Mouse (Mus musculus): Measurements from ENCODE around the gene Myo7a. TPM values are rescaled to one million over a fixed set of nuclear protein-coding genes. Genes with fewer than 3 reads are reported as not detected.

Myo7a gene
- 1 to 10 TPM; 3.6 to 4.7 (median 4.3) TPM for total RNA-seq (2022)

- DNase-seq (ENCODE audit: low spot score) = no peak
These were observed at the start of gene Myo7a for GRCm38 (mm10) chr7:98119179-98119960. Gene Myo7a, minus strand, starts transcription at chr7:98119524.

- no peak for DNase-seq (ENCODE audit: low spot score)
These were observed 45.7 kb upstream of the Myo7a start for GRCm38 (mm10) chr7:98164999-98165528.

DNA sequence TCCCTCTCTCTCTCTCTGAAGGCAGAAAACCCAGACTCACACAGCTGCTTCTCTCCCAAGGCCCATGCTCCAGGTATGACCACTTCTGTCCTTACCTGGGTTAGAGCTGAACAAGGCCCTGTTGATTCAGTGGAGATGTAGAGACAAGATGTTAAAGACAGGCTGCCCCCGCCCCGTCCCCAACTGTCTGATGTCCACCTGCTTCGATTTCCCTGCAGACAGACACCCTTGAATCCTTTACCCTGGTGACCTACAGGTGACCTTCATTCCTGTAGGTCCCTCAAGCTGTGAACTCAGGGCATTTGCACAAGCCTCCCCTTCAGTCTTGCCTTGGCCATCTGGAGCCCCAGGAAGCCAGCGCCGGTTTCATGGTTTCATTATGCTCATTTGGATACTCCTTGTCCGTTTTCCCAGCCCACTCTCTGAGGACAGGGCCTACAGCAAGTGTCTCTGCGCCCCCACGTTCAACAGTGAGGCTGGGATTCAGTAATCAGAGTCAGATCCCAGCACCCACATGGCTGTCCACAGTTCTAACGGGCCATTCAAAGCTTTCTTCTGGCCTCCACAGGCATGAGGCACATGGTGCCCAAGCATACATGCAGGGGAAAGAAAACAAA, 45.2 kb upstream of the Myo7a start:
- no peak for DNase-seq (ENCODE audit: low spot score)

DNA sequence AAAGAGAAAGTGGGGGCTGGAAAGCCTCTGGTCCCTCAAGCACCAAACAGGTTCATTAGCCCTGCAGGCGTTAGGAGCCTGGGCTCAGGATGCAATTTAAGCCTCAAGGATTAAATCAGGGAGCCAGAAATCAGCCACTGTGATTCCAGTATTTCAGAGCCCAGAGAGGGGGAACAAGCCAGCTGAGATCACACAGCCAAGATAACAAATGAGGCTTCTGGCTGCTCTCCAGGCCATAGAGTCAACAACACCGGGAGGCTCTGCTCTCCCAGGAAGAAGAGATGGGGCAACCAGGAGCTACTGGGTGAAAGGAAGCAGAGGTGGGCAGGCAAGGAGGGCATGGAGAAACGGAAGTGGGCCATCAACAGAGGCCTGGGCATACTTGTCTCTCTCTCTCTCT, 44.4 kb upstream of the Myo7a start:
- DNase-seq (ENCODE audit: low spot score) = no peak

DNA sequence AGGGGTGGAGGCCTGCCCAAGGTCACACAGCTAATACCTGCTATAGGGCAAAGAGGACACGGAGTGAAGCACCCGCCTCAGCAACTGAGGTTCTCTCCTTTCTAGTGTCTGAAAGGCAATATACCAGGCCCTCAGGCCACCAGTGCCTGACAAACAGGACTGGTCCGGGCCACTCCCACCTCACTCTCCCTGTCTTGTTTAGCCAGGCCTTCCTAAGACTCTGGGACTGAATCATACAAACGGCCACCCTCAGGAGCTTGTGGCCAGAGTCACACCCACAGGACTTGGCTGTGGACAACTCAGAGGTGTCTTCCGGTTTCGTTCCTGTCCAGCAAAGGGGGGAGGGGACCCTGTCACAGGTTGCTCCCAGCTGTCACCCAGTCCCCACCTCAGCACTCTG, 42.9 kb upstream of the Myo7a start:
- DNase-seq (ENCODE audit: low spot score) = no peak

- no peak for DNase-seq (ENCODE audit: low spot score)
These were observed 40.9 kb upstream of the Myo7a start for GRCm38 (mm10) chr7:98160041-98160740.

DNA sequence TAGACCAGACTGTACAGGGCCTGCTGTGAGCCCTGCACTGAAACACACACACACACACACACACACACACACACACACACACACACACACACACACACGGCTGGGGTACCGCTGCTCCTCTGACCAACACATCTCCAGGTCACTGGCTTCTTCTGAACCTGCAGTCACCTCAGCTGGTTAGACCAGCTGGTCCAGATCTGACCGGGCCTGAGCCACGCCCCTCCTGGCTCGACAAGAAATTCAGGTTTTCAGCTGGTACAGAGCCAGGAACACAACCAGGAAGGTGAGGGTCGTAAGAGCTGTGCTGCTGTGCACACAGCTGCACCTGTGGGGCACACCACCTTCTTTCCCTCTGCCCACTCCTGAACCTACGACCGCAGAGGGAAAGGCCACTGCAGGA, 39.2 kb upstream of the Myo7a start:
- DNase-seq (ENCODE audit: low spot score) = no peak

DNA sequence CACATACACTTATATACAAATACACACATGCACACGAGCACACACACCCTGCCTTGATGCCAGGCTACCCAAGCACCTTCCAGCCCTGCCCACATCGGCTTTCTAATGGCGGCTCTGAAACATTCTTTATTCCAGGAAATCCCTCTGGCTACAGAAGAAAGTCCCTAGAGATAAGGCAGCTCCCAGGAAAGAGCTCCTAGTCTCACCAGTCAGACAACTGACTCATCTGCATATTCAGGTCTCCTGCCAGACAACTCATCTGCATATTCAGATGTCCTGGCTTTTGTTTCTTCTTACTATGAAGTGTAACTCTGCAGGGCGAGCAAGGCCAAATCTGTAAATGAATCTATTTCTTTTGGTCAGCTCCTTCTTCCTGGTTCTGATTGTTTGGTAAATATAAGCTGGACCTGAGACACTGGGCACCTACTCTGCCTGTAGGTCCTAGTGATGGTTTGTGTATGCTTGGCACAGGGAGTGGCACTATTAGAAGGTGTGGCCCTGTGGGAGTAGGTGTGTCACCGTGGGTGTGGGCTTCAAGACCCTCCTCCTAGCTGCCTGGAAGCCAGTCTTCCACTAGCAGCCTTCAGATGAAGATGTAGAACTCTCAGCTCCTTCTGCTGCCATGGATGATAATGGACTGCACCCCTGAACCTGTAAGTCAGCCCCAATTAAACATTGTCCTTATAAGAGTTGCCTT, 38.5 kb upstream of the Myo7a start:
- DNase-seq (ENCODE audit: low spot score) = no peak

GRCm38 (mm10) chr7:98156280-98156665, 36.9 kb upstream of the Myo7a start:
- DNase-seq (ENCODE audit: low spot score) = no peak

DNA sequence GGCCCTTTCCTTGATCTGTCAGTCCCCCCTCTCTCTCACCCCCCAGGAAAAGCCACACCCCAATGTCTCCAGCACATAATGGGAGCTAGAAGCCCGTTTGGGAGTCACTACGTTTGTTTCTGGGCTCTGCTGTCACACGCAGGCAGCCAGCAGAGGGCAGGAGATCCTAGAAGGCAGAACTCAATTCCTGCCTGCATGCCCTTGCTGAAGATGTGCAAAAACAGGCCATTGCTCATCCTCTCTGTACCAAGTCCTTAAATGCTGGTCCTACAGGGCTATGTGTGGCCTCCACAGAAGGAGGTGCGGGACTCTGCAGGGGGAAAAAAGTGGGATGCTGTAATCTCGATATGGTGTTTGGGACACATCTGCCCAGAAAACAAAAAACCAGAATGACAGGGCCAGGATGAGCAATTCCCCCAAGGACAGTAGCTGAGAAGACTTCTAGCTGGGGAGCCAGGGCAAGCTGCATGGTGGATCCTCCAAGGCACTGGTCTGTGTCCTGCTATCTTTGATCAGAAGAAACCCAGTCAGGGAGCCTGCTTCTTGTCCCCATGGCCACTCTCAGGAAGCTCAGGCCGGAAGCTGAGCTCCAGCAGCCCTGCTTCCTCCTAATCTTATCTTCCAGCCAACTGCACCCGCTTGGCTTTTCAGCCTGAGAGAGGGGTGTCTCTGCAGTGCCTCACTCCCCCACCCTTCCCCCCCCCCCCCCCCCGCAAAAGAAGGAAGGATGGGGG, 36.4 kb upstream of the Myo7a start:
- DNase-seq (ENCODE audit: low spot score) = peak; percentile 48

DNA sequence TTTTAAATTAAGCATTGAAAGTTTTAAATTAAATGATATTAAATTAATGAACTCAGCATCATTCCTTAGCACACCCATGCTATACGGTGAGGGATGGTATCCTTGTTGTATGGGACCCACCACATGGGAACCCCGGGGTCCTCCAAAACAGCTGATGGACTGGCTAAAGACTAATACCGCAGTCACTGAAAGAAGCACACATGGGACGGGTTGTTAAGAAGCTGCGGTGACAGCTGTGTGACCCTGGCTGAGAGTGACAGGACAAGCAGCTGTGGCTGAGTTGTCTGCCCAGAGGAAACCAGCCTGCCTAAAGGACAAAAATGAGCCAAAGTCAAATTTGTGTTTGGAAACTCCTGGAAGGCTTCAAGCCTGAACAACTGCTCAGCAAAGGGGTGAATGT, 34.6 kb upstream of the Myo7a start:
- no peak for DNase-seq (ENCODE audit: low spot score)

- DNase-seq (ENCODE audit: low spot score) = no peak
These were observed 34.0 kb upstream of the Myo7a start for GRCm38 (mm10) chr7:98153345-98153744.

DNA sequence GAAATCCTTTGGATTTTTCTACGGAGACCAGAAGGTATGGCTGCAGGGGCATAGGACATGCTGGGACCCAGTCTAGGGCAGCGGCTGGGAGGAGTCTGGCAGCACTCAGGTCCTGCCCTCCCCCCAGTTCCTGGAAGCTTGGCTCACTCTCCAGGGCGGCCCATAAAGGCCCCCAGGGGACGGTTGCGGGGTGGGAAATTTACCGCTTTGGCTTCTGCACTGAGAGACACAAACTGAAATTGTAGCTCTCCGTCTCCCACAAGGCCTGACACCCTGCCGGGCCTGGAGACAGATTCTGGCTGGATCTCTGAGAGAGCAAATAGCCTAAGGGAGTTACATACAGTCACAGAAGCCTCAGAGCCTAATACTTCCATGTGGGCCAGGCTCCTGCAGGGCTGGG, 33.1 kb upstream of the Myo7a start:
- no peak for DNase-seq (ENCODE audit: low spot score)

DNA sequence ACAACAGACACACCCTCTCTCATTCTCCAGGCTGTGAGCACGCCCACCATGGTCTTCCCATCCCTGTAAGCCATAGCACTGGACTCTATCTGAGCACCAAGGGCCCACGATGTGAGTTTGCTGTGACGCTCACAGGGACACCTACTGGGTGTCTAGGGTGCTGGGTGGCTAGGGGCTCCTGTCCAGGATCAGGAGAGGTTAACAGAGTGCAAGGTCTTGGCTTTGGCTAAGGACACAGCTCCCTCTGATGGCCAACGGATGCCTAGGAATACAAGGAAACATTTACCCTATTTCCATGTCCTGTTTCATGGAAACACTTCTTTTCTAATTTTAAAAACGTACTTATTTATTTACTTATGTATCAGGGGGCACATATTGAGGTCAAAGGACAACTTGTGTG, 31.2 kb upstream of the Myo7a start:
- DNase-seq (ENCODE audit: low spot score) = no peak

GRCm38 (mm10) chr7:98149802-98150201, 30.5 kb upstream of the Myo7a start:
- DNase-seq (ENCODE audit: low spot score) = no peak

DNA sequence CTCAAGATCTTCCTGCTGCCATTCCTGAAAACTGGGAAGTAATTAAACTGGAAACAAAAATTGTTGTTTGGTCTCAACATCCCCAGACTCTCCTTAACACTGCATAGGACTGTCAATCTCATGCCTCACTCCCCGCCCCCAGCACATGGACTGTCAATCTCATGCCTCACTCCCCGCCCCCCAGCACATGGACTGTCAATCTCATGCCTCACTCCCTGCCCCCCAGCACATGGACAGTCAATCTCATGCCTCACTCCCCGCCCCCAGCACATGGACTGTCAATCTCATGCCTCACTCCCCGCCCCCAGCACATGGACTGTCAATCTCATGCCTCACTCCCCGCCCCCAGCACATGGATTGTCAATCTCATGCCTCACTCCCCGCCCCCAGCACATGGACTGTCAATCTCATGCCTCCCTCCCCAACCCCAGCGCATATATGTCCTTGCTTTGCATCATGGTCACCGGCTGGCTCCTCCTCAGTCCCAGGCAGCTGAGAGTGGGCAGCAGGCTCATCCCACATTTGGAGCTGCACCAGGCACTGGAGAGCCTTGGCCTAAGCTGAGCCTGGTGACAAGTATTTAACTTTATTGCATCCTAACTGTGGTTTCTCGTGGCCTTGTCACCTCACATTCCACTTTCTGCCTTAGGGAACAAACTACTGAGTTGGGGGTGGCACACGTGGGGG, 29.5 kb upstream of the Myo7a start:
- no peak for DNase-seq (ENCODE audit: low spot score)

DNA sequence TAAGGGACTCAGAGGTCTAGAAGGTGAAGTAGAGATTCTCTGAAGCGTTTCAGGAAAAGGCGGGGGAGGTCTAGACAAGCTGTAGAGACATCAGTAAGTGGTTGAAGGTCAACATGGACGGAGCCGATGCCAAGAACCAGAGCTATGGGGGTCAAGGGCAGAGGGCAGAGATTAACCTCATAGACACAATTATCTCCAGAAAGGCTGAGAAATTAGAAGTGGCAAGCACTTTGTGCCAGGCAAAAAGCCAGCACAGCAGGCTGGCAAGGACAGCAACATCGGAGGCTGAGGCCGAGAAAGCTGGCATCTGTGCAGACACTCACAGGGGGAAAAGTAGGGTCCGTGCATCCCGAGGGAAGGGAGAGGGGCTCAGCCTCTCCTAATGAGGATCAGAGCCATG, 28.4 kb upstream of the Myo7a start:
- no peak for DNase-seq (ENCODE audit: low spot score)

- no peak for DNase-seq (ENCODE audit: low spot score)
These were observed 27.1 kb upstream of the Myo7a start for GRCm38 (mm10) chr7:98146447-98146845.

GRCm38 (mm10) chr7:98145842-98146446, 26.6 kb upstream of the Myo7a start:
- DNase-seq (ENCODE audit: low spot score) = no peak

DNA sequence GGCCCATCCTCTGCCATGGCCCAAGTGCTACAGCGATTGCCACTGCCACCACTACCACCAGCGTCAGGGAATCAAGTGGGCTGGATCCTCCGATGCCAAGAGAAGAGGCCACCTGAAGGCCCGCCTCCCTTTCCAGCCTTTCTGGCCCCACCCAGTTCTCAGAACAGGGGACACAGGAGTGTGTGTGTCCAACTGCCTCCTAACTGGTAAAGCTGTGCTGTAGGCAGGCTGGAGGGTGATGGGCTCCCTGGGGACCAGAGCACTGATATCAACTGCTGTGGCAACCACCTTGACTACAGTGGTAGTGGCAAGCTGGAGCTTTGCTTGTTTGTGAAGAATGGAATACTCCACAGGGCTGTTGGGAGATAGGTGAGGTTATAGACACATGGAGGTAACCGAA, 26.1 kb upstream of the Myo7a start, which contains the start of gene Omp:
TSS of gene Omp (minus strand) at position 101 of the 400 bp plus-strand sequence.
- DNase-seq (ENCODE audit: low spot score) = no peak
